Mouse (Mus musculus) embryo, embryonic 11.5 days (tissue): Measurements from ENCODE around the gene Prr7.

ENCODE experiments used
- DNase-seq: peaks from one replicate; pipeline ENCODE4 v3.0.0-alpha.2; 2012; ENCODE audit warnings: low read depth, low spot score

Prr7 gene

GRCm38 (mm10) chr13:55476256-55476655 is 12.2 kb downstream of the Prr7 start:
- DNase-seq, result no peak

GRCm38 (mm10) chr13:55477492-55477891 is 13.4 kb downstream of the Prr7 start:
- no peak for DNase-seq

GRCm38 (mm10) chr13:55478036-55478435 is 14.0 kb downstream of the Prr7 start:
- DNase-seq, result no peak

DNA sequence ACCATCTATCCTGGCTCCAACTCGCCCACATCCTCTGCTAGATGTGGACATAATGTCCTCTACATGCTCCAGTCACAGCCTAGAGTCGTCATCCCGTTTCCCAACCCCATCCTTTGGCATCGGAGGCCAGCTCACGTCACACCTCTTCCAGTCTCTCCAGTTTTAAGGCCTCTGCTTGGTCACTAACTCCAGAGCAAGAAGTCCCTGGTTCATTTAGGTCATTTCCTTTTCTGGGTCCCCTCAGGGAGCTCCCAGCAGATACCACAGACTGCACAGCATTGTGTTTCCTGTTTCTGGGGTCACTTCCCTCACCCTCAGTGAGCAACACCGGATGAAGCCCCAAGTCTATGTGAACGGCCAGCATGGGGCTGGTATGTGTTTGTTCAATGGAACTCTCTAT is 14.9 kb downstream of the Prr7 start:
- no peak for DNase-seq

DNA sequence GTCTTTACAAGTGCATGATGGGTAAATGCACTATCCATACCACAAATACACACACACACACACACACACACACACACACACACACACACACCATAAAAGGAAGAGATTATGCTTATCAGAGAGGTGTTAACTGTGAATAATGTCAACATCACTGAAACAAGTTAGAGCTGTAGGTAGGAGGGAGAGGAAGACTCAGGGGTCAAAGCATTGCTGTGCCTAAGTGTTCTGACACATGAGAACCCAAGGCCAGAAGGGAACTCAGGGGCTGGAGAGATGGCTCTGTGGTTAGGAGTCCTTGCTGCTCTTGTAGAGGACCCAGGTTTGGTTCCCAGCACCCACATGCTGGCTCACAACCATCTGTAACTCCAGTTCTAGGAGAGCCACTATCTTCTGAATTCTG is 15.9 kb downstream of the Prr7 start:
- no peak for DNase-seq

DNA sequence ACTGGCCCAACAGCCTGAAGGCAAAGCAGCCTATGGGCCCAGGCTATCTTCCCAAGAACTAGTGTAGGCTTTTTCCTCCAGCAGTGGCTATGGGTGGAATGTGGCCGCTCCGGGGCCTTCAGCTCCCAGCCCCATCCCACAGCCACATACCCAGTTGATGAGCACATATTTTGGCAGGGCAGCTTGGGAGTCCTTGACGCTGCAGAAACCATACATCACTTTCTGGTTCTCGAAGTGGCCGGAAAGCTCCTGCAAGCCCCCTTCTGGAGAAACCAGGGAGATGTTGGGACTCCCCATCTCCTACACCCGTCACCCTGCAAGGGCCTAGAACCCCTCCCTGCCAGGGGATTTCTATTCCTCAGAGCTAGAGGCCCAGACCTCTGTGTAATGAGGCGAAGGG is 18.5 kb downstream of the Prr7 start:
- DNase-seq, result no peak

- no peak for DNase-seq
These were observed 19.0 kb downstream of the Prr7 start for GRCm38 (mm10) chr13:55483071-55483470.

- DNase-seq, result no peak
These were observed 19.5 kb downstream of the Prr7 start for GRCm38 (mm10) chr13:55483593-55483992.

DNA sequence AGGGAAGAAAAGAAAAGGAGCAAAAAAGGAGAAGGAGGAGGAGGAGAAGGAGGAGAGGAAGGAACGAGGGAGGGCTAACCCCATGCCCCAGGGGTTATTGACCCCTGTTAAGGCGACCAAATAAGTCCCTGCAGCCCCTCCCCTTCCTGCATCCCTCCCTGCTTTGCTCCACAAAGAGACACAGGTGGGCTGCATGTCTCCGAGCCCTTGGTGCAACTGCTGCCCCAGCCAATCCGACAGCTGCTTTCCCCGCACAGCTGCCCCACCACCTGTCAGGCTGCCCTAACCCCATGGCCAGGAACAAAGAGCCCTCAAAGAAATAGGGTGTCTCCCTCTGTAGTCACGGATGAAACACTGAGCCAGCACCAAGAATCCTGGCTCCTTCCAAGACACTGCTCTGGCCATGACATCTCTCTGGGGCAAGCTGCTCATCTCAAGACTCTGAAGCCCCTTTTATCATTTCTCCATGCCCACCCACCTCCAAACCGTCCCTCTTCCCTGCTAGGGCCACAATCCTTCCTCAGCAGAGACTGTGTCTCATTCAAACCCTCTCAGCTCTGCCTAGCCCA is 20.5 kb downstream of the Prr7 start:
- no peak for DNase-seq

- no peak for DNase-seq
These were observed 22.1 kb downstream of the Prr7 start for GRCm38 (mm10) chr13:55486029-55486794.

DNA sequence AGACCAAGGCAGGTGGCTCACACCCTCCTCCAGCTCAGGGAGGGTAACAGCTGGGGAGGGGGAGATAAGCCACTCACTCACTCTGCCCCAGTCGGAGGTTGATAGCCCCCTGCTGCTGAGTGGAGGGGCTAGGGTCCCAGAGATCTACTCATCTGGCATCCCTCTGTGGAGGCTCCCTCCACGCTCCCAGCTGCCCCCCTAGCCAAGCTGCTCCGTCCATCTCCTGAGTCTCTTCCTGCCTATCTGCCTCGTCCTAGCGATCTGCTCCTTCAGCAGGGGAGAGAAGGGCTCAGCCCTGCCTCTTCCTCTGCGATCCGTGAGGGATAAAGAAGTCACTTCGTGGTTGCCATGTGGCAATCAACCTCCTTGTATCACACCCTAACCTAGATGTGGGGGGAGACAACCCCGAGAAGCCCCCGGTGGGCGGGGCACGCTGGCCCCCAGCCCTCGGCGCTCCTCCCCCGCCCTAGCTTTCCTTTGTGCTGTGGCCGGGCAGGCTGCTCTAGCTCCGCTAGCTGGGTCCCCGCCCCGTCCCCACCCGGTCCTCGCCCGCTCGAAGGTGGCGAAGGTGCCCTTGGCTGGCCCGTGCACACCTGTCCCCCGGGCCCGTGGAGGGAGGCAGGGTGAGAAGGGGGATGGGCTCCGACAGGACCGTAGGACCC is 23.0 kb downstream of the Prr7 start:
- DNase-seq, result no peak

GRCm38 (mm10) chr13:55487578-55488498 is 23.8 kb downstream of the Prr7 start, which contains the start of gene Dbn1:
Gene Dbn1 (minus strand): TSS chr13:55488111.
- no peak for DNase-seq

DNA sequence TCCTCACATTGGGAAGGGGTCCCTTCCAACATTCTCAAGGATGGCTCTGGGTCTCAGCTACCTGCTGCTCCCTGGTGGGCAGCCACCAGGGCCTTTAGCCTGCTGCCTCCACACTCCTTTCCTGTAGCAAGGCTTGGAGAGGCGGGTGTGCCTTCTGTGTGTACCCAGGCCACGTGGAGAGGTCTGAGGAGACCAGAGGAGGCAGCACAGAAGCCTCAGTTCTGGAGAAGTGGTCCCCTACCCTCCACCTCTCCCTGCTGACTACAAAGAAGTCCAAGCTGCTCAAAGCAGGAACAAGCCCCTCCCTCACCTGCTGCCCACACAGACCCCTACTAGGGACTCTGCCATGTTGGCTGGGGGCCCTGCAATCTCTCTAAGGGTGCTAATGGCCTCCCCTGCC is 30.2 kb downstream of the Prr7 start:
- no peak for DNase-seq

GRCm38 (mm10) chr13:55494883-55495621 is 31.0 kb downstream of the Prr7 start:
- DNase-seq, result no peak

GRCm38 (mm10) chr13:55495702-55496101 is 31.6 kb downstream of the Prr7 start:
- no peak for DNase-seq

DNA sequence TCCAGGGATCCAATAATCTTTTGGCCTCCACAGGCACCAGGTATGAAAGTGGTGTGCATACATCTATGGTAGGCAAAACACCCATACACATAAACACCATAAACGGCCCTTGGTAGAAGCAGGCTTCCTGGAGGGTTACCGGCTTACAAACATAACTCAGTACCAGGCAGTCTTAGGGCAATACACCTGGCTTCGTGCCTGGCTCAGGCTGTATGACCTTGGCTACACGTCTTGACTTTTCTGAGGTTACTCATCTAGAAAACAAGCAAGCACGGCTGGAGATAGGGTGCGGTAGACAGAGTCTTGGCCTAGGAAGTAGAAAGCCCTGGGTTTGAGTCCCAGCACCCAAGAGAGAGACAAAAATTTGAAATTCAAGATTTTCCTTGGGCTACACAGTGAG is 32.6 kb downstream of the Prr7 start:
- DNase-seq, result no peak

DNA sequence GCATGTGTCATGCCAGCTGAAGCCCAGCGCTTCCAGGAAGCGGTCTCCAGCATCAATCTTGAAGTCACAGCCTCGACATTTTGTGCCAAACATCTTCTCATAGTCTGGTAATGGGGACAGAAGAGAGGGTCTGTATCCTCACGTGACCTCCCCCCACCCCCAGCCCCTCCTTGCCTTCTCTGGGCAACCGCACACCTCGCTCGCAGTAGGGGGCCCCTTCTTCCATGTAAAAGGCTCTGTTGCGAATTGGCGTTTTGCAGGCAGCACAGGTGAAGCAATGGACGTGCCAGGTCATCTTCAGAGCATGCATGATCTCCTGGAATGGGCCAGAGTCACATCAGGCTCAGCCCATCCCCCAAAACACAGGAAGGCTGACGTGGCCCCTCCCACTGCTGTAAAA is 34.8 kb downstream of the Prr7 start:
- DNase-seq, result no peak

DNA sequence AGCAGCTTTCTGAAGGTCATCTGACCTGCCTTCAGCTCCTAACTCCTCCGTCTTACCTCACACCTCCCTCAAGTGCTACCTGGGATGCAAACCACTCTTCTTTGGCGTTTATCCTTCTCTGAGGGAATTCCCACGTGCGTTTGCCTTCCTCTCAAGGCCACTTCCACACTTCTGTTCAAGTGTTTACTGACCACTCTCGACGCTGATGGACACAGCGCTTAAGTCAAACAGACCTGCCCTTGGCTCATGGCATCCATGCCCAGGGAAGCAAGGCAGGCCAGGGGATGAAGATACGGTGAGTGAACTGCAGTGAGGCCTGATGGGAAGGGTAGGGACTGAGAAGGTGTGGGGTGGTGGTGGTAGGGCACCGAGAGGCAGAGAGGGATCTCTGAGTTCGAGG is 36.5 kb downstream of the Prr7 start:
- no peak for DNase-seq

GRCm38 (mm10) chr13:55502405-55502804 is 38.3 kb downstream of the Prr7 start:
- no peak for DNase-seq

GRCm38 (mm10) chr13:55504390-55504789 is 40.3 kb downstream of the Prr7 start:
- DNase-seq, result no peak

- DNase-seq, result no peak
These were observed 41.7 kb downstream of the Prr7 start for GRCm38 (mm10) chr13:55505810-55506209.
